Mouse (Mus musculus): Measurements from ENCODE around the gene Ceacam2. TPM values are rescaled to one million over a fixed set of nuclear protein-coding genes. Genes with fewer than 3 reads are reported as not detected.
"Not testable (repeated sequence)": the region's sequence is repeated elsewhere in the genome, so short reads cannot be mapped to it uniquely, and the experiment has no call there.

The Ceacam2 gene
- polyA plus RNA-seq (2015; fragmentation: Nextera tagmentation; extraction: Ambion mirVana), result 0.11 TPM in 1 of 2 replicates, not detected in the other

GRCm38 (mm10) chr7:25539376-25539907 is at the start of gene Ceacam2:
Gene Ceacam2, minus strand, starts transcription at chr7:25539857.
- H3K9me3 ChIP-seq (replicated peaks); H3K4me2 ChIP-seq (replicated peaks); H3K36me3 ChIP-seq; H3K4me3 ChIP-seq (replicated peaks); ATAC-seq (ENCODE audit: insufficient number of reproducible peaks, low FRiP score, low TSS enrichment, low read depth); H3K27me3 ChIP-seq; H3K27ac ChIP-seq (replicated peaks); H3K4me1 ChIP-seq; H3K9ac ChIP-seq: not testable (repeated sequence)
- WGBS, result 68% methylated on average over 3 of the region's 3 CpGs

- Histone ChIP-seq H3K9ac (no peak overlapping the region), H3K9me3 (replicated peaks) (no peaks in the 10 kb centered on the region), H3K4me3 (replicated peaks) (no peak overlapping the region), H3K27me3 (no peaks in the 10 kb centered on the region), H3K4me1 (no peaks in the 10 kb centered on the region), H3K4me2 (replicated peaks) (no peak overlapping the region), H3K27ac (replicated peaks) (no peak overlapping the region), H3K36me3 (no peaks in the 10 kb centered on the region)
- 76% methylated on average over 9 of the region's 9 CpGs for WGBS
- no peak for ATAC-seq (ENCODE audit: insufficient number of reproducible peaks, low FRiP score, low TSS enrichment, low read depth)
Measured at GRCm38 (mm10) chr7:25585351-25586204, 45.9 kb upstream of the Ceacam2 start.

- ATAC-seq (ENCODE audit: insufficient number of reproducible peaks, low FRiP score, low TSS enrichment, low read depth), result no peak
- Histone ChIP-seq H3K4me2 (replicated peaks) (no peak overlapping the region), H3K36me3 (no peaks in the 10 kb centered on the region), H3K27me3 (no peaks in the 10 kb centered on the region), H3K4me3 (replicated peaks) (no peak overlapping the region), H3K9me3 (replicated peaks) (no peaks in the 10 kb centered on the region), H3K4me1 (no peaks in the 10 kb centered on the region), H3K27ac (replicated peaks) (no peak overlapping the region), H3K9ac (no peak overlapping the region)
- WGBS, result 86% methylated on average over 5 of the region's 5 CpGs
Measured at GRCm38 (mm10) chr7:25584651-25585050, 45.0 kb upstream of the Ceacam2 start.

- Histone ChIP-seq H3K9me3 (replicated peaks) (no peaks in the 10 kb centered on the region), H3K4me3 (replicated peaks) (no peak overlapping the region), H3K4me2 (replicated peaks) (no peak overlapping the region), H3K9ac (no peak overlapping the region), H3K4me1 (no peaks in the 10 kb centered on the region), H3K27me3 (no peaks in the 10 kb centered on the region), H3K27ac (replicated peaks) (no peak overlapping the region), H3K36me3 (no peaks in the 10 kb centered on the region)
- WGBS, result 87% methylated on average over 15 of the region's 15 CpGs
- no peak for ATAC-seq (ENCODE audit: insufficient number of reproducible peaks, low FRiP score, low TSS enrichment, low read depth)
Measured at GRCm38 (mm10) chr7:25582301-25582810, 42.7 kb upstream of the Ceacam2 start.

GRCm38 (mm10) chr7:25579441-25579840 is 39.8 kb upstream of the Ceacam2 start:
- Histone ChIP-seq H3K36me3 (no peaks in the 10 kb centered on the region), H3K9ac (no peak overlapping the region), H3K4me1 (0 out of 2 replicates have a peak, but pooled peaks cover 4% of the 10 kb centered on the region), H3K27ac (replicated peaks) (no peak overlapping the region), H3K9me3 (replicated peaks) (no peaks in the 10 kb centered on the region), H3K4me2 (replicated peaks) (no peak overlapping the region), H3K27me3 (no peaks in the 10 kb centered on the region), H3K4me3 (replicated peaks) (no peak overlapping the region)
- WGBS, result 84% methylated on average over 10 of the region's 10 CpGs
- no peak for ATAC-seq (ENCODE audit: insufficient number of reproducible peaks, low FRiP score, low TSS enrichment, low read depth)

- WGBS, result 62% methylated on average over 12 of the region's 14 CpGs
- H3K4me1 ChIP-seq; H3K9ac ChIP-seq; H3K27me3 ChIP-seq; ATAC-seq (ENCODE audit: insufficient number of reproducible peaks, low FRiP score, low TSS enrichment, low read depth); H3K4me2 ChIP-seq (replicated peaks); H3K9me3 ChIP-seq (replicated peaks); H3K36me3 ChIP-seq; H3K4me3 ChIP-seq (replicated peaks): not testable (repeated sequence)
- peak overlapping the region; percentile 77 for H3K27ac ChIP-seq (replicated peaks)
Measured at GRCm38 (mm10) chr7:25576793-25577437, 37.3 kb upstream of the Ceacam2 start.

GRCm38 (mm10) chr7:25576308-25576707 is 36.7 kb upstream of the Ceacam2 start:
- not testable (repeated sequence) for ATAC-seq (ENCODE audit: insufficient number of reproducible peaks, low FRiP score, low TSS enrichment, low read depth); H3K27me3 ChIP-seq; H3K4me1 ChIP-seq; H3K4me2 ChIP-seq (replicated peaks); H3K36me3 ChIP-seq; H3K9me3 ChIP-seq (replicated peaks); H3K9ac ChIP-seq; H3K4me3 ChIP-seq (replicated peaks)
- H3K27ac ChIP-seq (replicated peaks), result peak overlapping the region; percentile 77
- 31% methylated on average over 6 of the region's 6 CpGs for WGBS

GRCm38 (mm10) chr7:25575870-25576269 is 36.2 kb upstream of the Ceacam2 start:
- H3K9me3 ChIP-seq (replicated peaks), result no peaks in the 10 kb centered on the region
- H3K27me3 ChIP-seq, result no peaks in the 10 kb centered on the region
- H3K9ac ChIP-seq, result no peak overlapping the region
- no peaks in the 10 kb centered on the region for H3K36me3 ChIP-seq
- peak overlapping the region; percentile 80 for H3K27ac ChIP-seq (replicated peaks)
- H3K4me3 ChIP-seq (replicated peaks), result no peak overlapping the region
- H3K4me2 ChIP-seq (replicated peaks), result no peak overlapping the region
- ATAC-seq (ENCODE audit: insufficient number of reproducible peaks, low FRiP score, low TSS enrichment, low read depth), result no peak
- WGBS, result 11% methylated on average over 8 of the region's 8 CpGs
- H3K4me1 ChIP-seq, result 0 out of 2 replicates have a peak, but pooled peaks cover 4% of the 10 kb centered on the region

GRCm38 (mm10) chr7:25575105-25575504 is 35.4 kb upstream of the Ceacam2 start:
- ATAC-seq (ENCODE audit: insufficient number of reproducible peaks, low FRiP score, low TSS enrichment, low read depth), result no peak
- no peaks in the 10 kb centered on the region for H3K36me3 ChIP-seq
- no peak overlapping the region for H3K9ac ChIP-seq
- 0 out of 2 replicates have a peak, but pooled peaks cover 4% of the 10 kb centered on the region for H3K4me1 ChIP-seq
- peak overlapping the region; percentile 80 for H3K27ac ChIP-seq (replicated peaks)
- 62% methylated on average over 5 of the region's 5 CpGs for WGBS
- H3K4me3 ChIP-seq (replicated peaks), result no peak overlapping the region
- no peaks in the 10 kb centered on the region for H3K9me3 ChIP-seq (replicated peaks)
- H3K4me2 ChIP-seq (replicated peaks), result no peak overlapping the region
- no peaks in the 10 kb centered on the region for H3K27me3 ChIP-seq

GRCm38 (mm10) chr7:25573806-25574205 is 34.1 kb upstream of the Ceacam2 start:
- H3K9ac ChIP-seq; H3K4me3 ChIP-seq (replicated peaks); ATAC-seq (ENCODE audit: insufficient number of reproducible peaks, low FRiP score, low TSS enrichment, low read depth); H3K4me1 ChIP-seq; H3K4me2 ChIP-seq (replicated peaks); H3K36me3 ChIP-seq; H3K9me3 ChIP-seq (replicated peaks); H3K27me3 ChIP-seq; H3K27ac ChIP-seq (replicated peaks): not testable (repeated sequence)
- WGBS, result 65% methylated on average over 5 of the region's 5 CpGs

GRCm38 (mm10) chr7:25568721-25569120 is 29.1 kb upstream of the Ceacam2 start:
- no peak for ATAC-seq (ENCODE audit: insufficient number of reproducible peaks, low FRiP score, low TSS enrichment, low read depth)
- Histone ChIP-seq H3K9me3 (replicated peaks) (no peaks in the 10 kb centered on the region), H3K4me3 (replicated peaks) (no peak overlapping the region), H3K27me3 (no peaks in the 10 kb centered on the region), H3K27ac (replicated peaks) (no peak overlapping the region), H3K9ac (no peak overlapping the region), H3K4me1 (no peaks in the 10 kb centered on the region), H3K4me2 (replicated peaks) (no peak overlapping the region), H3K36me3 (no peaks in the 10 kb centered on the region)
- WGBS, result 96% methylated on average over 7 of the region's 7 CpGs

Data from embryonic facial prominence, embryonic 15.5 days (tissue).